Mouse (Mus musculus) gastrocnemius, adult 2 months (tissue): ENCODE results near the gene Gm49380. TPM values are rescaled to one million over a fixed set of nuclear protein-coding genes. Genes with fewer than 3 reads are reported as not detected.

Experiments used
- DNase-seq: peaks from one replicate; pipeline ENCODE4 v3.0.0; 2022
- H3K27ac ChIP-seq: fragments of 200-600 bp; 2 replicates; pipeline ENCODE4 v1.8.1; 2022; ENCODE audit warnings: mild to moderate bottlenecking
- H3K4me3 ChIP-seq: fragments of 200-600 bp; 2 replicates; pipeline ENCODE4 v1.8.1; 2022; ENCODE audit warnings: mild to moderate bottlenecking, moderate library complexity
- CTCF ChIP-seq: fragments of 200-600 bp; IDR thresholded peaks from 2 replicates; pipeline ENCODE4 v1.8.1; 2022; ENCODE audit warnings: antibody characterized with exemption, mild to moderate bottlenecking, moderate library complexity
- intact Hi-C: fragments of 180-260 bp; cut with DNase I; formaldehyde crosslinking; loops from one replicate; pipeline ENCODE4 v1.15.1; 2025
- total RNA-seq, 2 experiments: library from RNA; stranded (reverse); gene quantifications; 2 replicates each; pipeline ENCODE4 v1.2.3; 2021

Gene Gm49380
- total RNA-seq, 2 experiments from 2014 or later: 0.71 to 1.4 TPM

GRCm38 (mm10) chr9:44133287-44133686 lies 20.0 kb upstream of the Gm49380 start:
- intact Hi-C loops: loop anchor here (5.0 kb wide), 1 partner anchor 39 kb away; no protein-coding TSS in a partner anchor
- no peak for DNase-seq
- peak overlapping the region; percentile 94 for H3K27ac ChIP-seq
- H3K4me3 ChIP-seq: peak overlapping the region; percentile 88
- TF ChIP-seq CTCF: no peak

- Histone ChIP-seq H3K4me3 (no peak overlapping the region), H3K27ac (peak overlapping the region; percentile 94)
- DNase-seq: no peak
- intact Hi-C loops: loop anchor here (5.0 kb wide), 1 partner anchor 40 kb away; no protein-coding TSS in a partner anchor
- no peak for TF ChIP-seq CTCF
Observed at GRCm38 (mm10) chr9:44132200-44132599, 18.9 kb upstream of the Gm49380 start.

DNA sequence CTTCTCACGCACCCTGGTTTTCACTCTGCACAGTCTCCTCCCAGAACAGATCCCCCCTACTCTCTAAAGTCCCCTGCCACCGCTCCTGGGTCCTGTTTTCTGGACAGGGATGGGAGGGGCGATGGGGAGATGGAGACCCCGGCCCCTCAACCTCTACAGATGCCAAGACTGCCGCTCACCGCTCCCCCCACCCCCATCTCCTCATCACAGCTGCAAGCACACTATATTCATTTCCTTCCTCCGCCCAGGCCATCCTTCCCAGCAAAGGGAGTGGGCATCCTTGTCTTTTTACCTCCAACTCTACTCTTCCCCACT lies 17.9 kb upstream of the Gm49380 start:
- H3K27ac ChIP-seq: peak overlapping the region; percentile 94
- no peak for TF ChIP-seq CTCF
- H3K4me3 ChIP-seq: peak overlapping the region; percentile 66
- DNase-seq: no peak
- intact Hi-C loops: loop anchor here (5.0 kb wide), 1 partner anchor 41 kb away; no protein-coding TSS in a partner anchor

DNA sequence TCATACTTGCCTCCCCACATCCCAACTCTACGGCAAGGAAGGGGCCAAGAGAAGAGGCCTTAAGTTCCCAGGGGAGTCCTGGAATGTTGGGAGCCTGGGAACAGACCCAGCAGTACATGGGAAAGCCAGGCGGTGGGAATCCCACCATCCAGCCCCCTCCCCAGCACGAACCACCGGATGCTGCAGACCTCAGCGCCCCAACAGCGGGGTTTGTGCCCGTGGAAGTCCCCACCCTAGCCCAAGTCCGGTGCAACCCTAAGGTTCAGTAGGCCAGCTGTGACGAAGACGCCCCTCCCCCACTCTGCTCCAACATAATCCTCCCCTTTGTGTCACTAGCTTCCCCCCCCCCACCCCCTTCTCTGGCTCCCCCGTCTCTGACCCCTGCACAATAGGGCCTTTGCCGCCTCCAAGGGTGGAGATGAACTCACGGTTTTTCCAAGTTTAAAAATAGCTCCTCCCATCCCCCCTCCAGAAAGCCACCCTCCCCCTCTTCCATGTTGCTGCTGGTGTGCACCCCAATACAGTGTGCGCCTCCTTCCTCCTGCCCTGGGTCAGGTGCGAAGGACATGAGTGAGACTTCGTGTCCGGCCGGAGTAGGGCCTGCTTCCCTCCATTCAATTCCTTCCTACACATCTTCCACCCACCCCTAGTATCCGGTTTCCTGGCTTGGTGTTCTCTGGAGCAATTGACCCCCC lies 17.4 kb upstream of the Gm49380 start:
- intact Hi-C loops: loop anchor here (5.0 kb wide), 1 partner anchor 42 kb away; no protein-coding TSS in a partner anchor
- peak overlapping the region; percentile 66 for H3K4me3 ChIP-seq
- H3K27ac ChIP-seq: peak overlapping the region; percentile 94
- peak; percentile 56 for DNase-seq
- no peak for TF ChIP-seq CTCF

- Histone ChIP-seq H3K4me3 (peak overlapping the region; percentile 66), H3K27ac (peak overlapping the region; percentile 94)
- no peak for TF ChIP-seq CTCF
- peak; percentile 77 for DNase-seq
- intact Hi-C loops: loop anchor here (5.0 kb wide), 1 partner anchor 42 kb away; no protein-coding TSS in a partner anchor
Observed at GRCm38 (mm10) chr9:44130034-44130433, 16.7 kb upstream of the Gm49380 start.

DNA sequence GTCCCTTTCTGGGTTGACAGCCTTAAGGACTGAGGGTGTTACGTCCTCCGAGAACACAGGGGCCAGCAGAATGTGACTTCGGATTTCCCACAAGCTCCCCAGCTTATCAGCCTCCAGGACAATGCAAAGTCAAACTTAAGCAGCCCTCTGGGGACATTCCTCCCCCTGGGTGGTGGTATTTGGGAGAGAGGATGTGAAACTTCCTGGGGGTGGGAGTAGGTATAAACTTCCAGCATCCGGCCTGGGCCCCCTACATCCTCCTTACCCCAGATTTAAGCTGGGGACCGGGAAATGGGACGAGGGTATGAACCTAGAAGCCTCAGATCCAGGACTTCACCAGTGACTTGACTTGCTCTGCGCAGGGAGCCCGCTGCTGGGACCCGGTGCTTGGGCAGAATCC lies 16.3 kb upstream of the Gm49380 start:
- no peak for DNase-seq
- peak overlapping the region; percentile 94 for H3K27ac ChIP-seq
- H3K4me3 ChIP-seq: peak overlapping the region; percentile 66
- no peak for TF ChIP-seq CTCF
- intact Hi-C loops: loop anchor here (5.0 kb wide), 2 partner anchors 43 to 118 kb away; no protein-coding TSS in a partner anchor

- DNase-seq: peak; percentile 55
- intact Hi-C loops: loop anchor here (2.0 to 5.0 kb wide), 2 partner anchors 120 to 267 kb away; no protein-coding TSS in a partner anchor
- TF ChIP-seq CTCF: no peak
- H3K27ac ChIP-seq: peak overlapping the region; percentile 83
- no peak overlapping the region for H3K4me3 ChIP-seq
Observed at GRCm38 (mm10) chr9:44127351-44127801, 14.1 kb upstream of the Gm49380 start.

DNA sequence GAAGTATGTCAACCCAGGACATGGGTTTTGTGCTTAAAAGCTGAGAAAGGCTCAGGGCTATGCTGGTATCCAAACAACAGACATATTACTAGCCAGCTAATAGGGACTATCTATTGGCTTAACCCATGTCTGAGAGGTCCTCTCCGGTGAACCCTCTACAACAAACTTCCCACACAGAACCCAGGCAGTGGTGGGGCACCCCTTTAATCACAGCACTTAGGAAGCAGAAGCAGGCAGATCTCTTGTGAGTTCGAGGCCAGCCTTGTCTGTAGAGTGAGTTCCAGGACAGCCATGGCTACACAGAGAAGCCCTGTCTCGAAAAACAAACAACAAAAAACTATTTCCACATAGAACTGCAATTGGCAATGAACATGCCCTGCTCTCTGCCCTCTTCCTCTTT lies 13.4 kb upstream of the Gm49380 start:
- no peak overlapping the region; the same call in 1 of the 2 replicates for H3K4me3 ChIP-seq
- intact Hi-C loops: loop anchor here (2.0 to 5.0 kb wide), 2 partner anchors 121 to 268 kb away; no protein-coding TSS in a partner anchor
- peak overlapping the region; percentile 83 for H3K27ac ChIP-seq
- no peak for DNase-seq
- no peak for TF ChIP-seq CTCF

DNA sequence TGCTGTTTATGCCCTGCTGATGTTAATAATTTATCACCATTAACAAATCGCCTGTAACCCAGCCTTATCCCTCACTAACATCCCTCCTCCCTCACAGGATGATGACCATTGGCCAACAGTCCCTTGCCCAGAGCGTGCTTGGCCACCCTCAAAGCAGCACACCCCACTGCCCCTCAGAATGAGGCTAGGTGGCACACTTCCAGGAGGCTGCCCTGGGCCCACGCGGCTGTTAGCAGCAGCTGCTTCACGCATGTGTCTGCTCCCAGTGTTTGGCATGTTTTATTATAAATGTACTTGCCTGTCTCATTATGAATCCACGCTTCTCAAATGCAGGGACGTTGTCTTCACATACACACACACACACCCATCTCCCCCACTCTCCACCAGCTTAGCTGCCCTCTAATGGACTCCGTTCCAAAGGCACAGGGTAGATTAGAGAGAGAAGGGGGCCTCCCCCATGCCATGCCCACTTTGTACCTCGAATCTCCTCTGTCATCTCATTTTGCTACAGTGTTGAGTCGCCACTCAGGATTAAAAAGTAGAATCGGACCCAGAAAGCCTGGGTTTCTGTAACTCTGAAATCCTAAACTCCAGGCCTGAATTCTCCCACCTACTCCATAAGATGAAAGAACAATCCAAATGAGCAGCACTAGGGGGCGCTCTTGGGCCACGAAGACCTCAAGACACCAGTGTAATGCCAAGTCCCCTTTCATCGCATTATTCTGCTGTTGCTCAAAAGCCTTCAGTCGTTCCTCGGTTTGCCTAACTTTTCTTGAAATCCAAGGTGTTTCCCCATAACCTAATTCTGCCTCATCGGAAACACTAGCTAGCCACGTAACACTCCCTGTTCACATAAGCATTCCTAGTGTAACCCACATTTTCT lies 12.5 kb upstream of the Gm49380 start:
- TF ChIP-seq CTCF: peak; percentile 93
- H3K4me3 ChIP-seq: peak overlapping the region; percentile 64
- intact Hi-C loops: loop anchor here (2.0 to 5.0 kb wide), 2 partner anchors 122 to 269 kb away; no protein-coding TSS in a partner anchor

GRCm38 (mm10) chr9:44125026-44125425 lies 11.7 kb upstream of the Gm49380 start:
- no peak for DNase-seq
- Histone ChIP-seq H3K27ac (no peak overlapping the region), H3K4me3 (no peak overlapping the region)
- intact Hi-C loops: loop anchor here (5.0 kb wide), 1 partner anchor 122 kb away; no protein-coding TSS in a partner anchor
- no peak for TF ChIP-seq CTCF

More for the DNA sequence above, 12.5 kb upstream of the Gm49380 start:
- peak; percentile 87 for DNase-seq
- H3K27ac ChIP-seq: peak overlapping the region; percentile 83

DNA sequence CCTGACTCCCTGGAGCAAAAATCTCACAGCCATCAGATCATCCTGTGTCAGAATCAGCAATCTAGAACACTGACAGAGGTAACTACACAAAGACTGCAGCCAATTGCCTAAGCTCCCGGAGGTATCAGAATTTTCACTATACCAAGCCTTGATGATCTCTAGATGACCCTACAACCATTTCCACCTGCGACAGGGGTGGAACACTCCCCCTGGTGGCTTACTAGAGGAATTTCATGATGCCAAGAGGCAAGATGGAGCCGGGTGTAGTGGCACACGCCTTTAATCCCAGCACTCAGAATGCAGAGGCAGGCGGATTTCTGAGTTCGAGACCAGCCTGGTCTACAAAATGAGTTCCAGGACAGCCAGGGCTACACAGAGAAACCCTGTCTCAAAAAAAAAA lies 11.0 kb upstream of the Gm49380 start:
- TF ChIP-seq CTCF: peak; percentile 69
- no peak for DNase-seq
- intact Hi-C loops: no loop called here
- no peak overlapping the region for H3K27ac ChIP-seq
- no peak overlapping the region for H3K4me3 ChIP-seq

DNA sequence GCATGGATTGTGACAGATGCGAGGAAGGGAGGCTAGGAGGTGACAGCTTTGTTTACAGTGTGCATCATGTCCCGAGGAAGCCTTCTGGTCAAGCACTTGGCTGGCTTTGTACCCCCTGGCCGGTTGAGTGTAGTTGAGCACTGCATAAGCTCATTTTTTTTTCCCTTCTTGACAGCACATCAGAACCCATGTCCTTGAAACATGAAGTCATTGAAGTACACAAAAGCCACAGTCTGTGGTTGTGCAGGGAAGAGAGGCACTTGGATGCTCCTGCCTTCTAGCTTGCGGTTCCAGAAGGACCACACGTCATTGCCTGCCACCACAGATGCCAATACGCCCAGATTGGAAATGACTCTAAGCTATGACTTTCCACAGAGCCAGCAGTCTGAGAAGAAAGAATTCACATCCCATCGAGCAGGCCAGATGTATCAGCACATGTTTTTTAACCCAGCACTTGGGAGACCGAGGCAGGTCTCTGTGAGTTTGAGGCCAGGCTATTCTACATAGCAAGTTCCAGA lies 6.7 kb upstream of the Gm49380 start:
- Histone ChIP-seq H3K4me3 (no peak overlapping the region), H3K27ac (no peak overlapping the region)
- TF ChIP-seq CTCF: no peak
- intact Hi-C loops: loop anchor here (1.0 kb wide), 1 partner anchor 30 kb away; no protein-coding TSS in a partner anchor
- no peak for DNase-seq

DNA sequence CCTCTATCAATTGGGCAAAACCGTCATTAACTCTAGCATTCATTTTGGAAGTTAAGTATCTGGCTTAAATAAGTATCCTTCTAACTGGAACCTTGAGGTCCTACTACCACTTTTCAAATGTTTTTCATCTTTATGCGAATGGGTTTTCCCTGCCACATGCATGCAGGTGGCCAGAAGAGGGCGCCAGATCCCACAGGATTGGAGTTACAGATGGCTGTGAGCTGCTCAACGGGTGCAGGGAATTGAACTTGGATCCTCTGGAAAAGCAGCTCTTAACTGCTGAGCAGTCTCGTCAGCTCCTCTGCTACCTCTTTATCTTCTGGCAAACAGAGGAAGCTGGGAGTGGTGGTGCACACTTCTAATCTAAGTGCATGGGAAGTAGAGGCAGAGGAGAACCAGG lies 5.7 kb upstream of the Gm49380 start:
- peak; percentile 71 for TF ChIP-seq CTCF
- Histone ChIP-seq H3K4me3 (no peak overlapping the region), H3K27ac (no peak overlapping the region)
- peak; percentile 47 for DNase-seq
- intact Hi-C loops: no loop called here
